Mouse (Mus musculus) mouse embryonic stem cell (cell line): ENCODE results near the gene Gdf7.

Experiments
- in situ Hi-C, 2 experiments: fragments of 300-500 bp; cut with MboI; formaldehyde crosslinking; loops; 1 replicate in 1 of 2; 3 replicates in 1 of 2; pipeline ENCODE4 v1.14.3; 2019 to 2020; ENCODE audit warnings: low sequenced_read_pairs in 2 of 2, low pct_unique_long_range_greater_than_20kb in 1 of 2, mixed read lengths in 1 of 2; ENCODE audit not compliant: unreplicated experiment in 1 of 2

Gdf7 gene

DNA sequence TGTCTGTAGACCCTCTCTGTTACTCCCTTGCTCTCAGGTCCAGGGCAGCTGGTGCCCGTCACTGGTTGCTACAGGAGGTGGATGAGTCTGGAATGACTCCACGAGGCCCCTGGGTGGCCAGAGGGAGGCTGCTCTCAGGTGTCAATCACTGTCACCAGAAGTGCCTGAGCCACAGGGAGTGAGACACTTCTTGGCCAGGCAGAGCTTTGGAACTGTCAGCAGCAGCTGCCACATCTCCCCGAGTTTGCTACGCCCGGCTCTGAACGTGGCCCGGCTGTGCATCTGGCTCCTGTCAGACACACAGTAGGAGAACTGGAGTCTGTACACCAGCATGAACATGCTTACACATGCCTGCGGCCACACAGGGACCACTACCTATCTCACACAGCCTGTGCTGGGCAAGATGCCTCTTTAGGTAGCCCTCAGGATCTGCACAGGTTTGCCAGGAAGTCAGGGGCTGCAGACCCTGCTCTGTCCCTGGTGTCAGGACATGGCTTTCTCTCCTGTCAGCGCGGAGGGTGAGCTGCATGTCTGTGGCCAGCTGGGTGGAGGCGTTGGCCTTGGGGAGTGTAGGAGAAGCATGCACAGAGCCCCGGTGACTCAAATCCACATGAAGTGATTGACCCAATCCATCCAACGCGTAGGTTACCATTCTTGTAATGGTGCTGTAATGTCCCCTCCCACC lies 29.9 kb upstream of the Gdf7 start:
- in situ Hi-C loops = no loop called here

GRCm38 (mm10) chr12:8329236-8329635 lies 27.5 kb upstream of the Gdf7 start:
- in situ Hi-C loops = no loop called here

DNA sequence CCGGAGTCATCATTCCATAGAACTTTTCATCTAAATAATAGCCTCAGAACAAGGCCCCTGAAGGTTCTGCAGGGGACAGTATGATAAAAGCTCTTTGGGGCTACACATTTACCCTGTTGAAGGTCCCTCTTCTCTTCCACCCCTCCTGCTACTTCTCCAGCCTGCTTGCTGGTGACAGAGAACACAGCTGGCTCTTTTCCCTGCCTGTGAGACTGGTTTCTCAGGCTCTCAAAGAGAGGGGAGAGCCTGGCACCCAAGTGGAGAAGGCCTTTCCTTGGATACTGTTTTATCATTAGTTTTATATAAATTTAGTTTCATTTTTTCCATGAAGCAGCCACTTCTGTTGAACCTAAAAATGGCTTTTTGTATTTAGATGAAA lies 25.9 kb upstream of the Gdf7 start:
- in situ Hi-C loops = no loop called here

GRCm38 (mm10) chr12:8326825-8327674 lies 25.3 kb upstream of the Gdf7 start:
- in situ Hi-C loops = no loop called here

GRCm38 (mm10) chr12:8325943-8326522 lies 24.3 kb upstream of the Gdf7 start:
- in situ Hi-C loops = no loop called here

DNA sequence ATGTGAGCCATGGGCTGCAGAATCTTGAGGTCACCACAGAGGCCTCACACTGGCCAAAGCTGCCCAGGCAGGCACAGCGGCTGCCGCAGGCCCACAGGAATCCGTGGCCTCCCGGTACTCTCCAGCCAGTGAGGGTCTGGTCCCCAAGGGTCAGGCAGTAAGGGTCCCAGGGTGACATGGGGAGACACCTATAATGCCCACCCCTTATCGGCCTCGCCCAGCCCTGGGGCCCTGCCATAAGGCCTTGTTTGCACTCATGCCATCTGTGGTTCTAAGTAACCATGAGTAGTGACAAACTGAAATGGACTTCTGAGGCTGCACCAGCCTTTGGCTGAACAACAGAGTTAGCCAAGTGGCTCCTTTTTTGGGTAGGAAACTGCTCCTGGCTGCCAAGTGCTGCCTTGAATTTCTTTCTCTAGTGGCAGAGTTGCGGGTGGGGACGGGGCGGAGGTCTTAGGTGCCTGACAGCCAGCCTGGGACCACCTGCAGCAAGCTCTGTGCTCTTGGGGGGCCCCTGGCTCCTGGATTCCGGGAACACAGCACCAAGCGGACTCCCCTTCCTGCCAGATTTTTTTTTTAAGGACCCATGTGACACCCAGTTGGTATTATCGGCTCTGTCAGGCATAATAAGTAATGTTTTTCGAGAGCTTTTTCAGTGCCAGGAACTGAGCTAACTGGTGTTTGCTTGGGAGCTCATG lies 23.6 kb upstream of the Gdf7 start:
- in situ Hi-C loops = no loop called here

GRCm38 (mm10) chr12:8324086-8324485 lies 22.3 kb upstream of the Gdf7 start:
- in situ Hi-C loops = loop anchor here (5.0 kb wide), 2 partner anchors 173 to 178 kb away; partner anchors contain the start of gene Rhob (in 1 of the 2)

DNA sequence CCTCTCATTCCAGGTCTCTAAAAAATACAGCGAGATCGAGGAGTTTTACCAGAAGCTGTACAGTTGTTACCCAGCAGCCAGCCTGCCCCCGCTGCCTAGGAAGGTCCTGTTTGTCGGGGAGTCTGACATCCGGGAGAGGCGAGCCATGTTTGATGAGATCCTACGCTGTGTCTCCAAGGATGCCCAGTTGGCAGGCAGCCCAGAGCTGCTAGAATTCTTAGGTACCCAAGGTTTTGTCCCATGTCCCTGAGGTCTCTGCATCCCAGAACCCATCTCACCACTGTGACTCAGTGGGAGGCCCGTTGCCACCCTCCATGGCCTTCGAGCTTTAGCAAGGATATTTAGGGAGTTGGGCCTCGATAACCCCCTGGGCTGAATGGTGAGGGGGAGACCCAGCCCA lies 19.8 kb upstream of the Gdf7 start:
- in situ Hi-C loops = loop anchor here (5.0 kb wide), 2 partner anchors 176 to 181 kb away; partner anchors contain the start of gene Rhob (in 1 of the 2)

GRCm38 (mm10) chr12:8320084-8320713 lies 18.4 kb upstream of the Gdf7 start:
- in situ Hi-C loops = loop anchor here (5.0 kb wide), 2 partner anchors 177 to 182 kb away; partner anchors contain the start of gene Rhob (in 1 of the 2)

- in situ Hi-C loops = no loop called here
Measured at GRCm38 (mm10) chr12:8316541-8316940, 14.8 kb upstream of the Gdf7 start.

GRCm38 (mm10) chr12:8313773-8314172 lies 12.0 kb upstream of the Gdf7 start:
- in situ Hi-C loops = no loop called here

DNA sequence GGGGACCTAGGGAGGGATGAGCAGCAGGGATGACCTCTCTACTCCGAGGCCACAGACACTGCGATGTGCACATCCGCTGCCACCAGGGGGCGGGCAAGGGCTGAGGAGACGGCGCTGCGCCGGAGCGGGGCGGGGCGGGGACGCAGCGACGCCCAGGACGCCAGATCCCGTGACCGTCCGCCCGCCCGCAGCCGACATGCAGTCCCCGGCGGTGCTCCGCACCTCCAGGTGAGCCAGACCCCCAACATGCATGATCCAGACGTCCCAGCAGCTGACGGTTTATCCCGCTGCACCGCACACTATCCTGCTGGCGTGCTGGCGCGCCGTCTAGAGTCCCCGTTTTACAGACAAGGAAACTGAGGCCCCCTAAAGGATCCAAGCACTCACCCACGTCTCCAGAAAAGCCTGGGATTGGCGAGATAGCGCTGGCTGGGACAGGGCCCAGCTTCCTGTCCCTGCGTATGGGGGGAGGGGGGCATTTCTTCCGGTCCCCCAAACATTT lies 11.6 kb upstream of the Gdf7 start, which contains the start of gene Hs1bp3:
Hs1bp3 (plus strand) TSS at position 163 of the 502 bp plus-strand sequence.
- in situ Hi-C loops = no loop called here

- in situ Hi-C loops = no loop called here
Measured at GRCm38 (mm10) chr12:8312266-8312665, 10.5 kb upstream of the Gdf7 start.

DNA sequence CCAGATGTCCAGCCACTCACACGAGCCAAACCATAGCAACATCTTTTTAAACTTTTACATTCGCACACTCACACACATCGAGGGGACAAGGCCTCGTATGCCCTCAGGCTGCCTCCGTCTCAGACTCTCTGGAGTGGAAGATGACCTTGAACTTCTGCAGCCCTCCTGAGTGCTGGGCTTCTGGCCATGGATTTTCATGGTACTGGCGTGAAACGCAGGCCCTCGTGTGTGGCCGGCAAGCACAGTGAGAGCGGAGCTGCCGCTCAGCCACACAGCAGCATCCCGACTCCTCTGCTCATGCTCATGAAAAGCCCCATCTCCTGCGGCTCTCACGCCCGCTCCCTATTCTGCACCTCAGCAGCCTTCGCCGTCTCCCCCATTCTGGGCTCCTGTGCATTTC lies 9.2 kb upstream of the Gdf7 start:
- in situ Hi-C loops = no loop called here

- in situ Hi-C loops = no loop called here
Measured at GRCm38 (mm10) chr12:8306910-8307309, 5.2 kb upstream of the Gdf7 start.

DNA sequence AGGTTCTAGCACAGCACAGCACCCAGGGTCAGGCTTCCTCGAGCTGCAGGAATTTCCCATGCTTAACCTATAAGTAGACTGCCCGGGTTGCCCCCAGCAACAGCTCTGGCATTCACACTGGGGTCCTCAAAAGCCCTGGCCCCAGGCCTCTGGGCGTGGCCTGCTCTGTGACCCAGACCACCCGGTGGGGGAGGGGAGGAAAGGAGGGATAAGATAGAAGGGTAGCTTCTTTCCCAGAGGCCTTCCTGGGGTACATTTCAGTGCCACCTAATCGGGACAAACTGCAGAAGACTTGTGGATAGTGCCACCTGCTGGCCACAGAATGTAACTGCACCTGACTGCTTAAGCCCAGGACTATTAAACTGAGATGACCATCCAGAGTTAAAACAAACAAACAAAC lies 4.7 kb upstream of the Gdf7 start:
- in situ Hi-C loops = no loop called here

DNA sequence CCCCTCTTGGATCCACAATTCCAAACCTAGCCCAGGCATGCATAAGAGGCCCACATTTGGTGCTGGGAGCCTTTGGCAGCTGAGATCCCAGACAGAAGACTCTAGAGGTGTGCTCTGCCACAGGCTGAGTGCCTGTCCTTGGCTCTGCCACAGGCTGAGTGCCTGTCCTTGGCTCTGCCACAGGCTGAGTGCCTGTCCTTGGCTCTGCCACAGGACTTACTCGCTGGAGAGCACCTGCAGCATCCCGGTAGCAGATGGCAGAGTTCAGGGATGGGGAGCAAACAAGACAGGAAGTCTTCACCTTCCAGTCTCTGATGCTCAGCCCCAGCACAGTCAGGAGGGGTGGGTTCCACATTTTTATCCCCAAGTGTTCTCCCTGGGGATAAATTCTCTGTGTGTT lies 3.5 kb upstream of the Gdf7 start:
- in situ Hi-C loops = no loop called here
